ENCODE assay signal across 24 mouse cellular contexts in the genomic region with DNA sequence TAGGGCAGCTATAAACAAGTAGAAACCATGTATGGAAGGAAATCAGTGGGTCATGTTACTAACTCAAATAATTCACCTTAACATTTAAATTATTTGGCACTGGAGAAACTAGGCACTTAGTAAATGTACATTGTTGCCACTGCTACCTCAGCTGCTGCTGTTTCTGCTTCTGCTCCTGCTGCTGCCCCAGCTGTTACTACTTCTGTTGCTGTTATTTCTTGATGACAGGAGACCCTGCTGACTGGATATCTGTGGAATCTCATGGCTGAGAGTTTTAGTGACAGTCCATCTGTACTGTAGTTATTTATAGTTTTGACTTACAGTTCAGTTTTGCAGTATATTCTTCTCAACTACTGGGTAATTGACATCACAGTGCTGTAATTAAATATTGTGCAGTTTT.
DNase-seq lines count a peak whose midpoint lies in the region; ATAC-seq lines count a peak whose summit lies in the region.
"Had no signal": no experiment of that assay in that cellular context is flagged by ENCODE, and none has a peak within 500 bp of the region (broad histone marks: within the 10 kb centered on the region; RNA-seq: fewer than 3 reads in every experiment).

No protein-coding gene starts in this region.

- ATAC-seq in heart, embryonic 13.5 days (ENCODE audit: extremely low read depth, insufficient number of reproducible peaks, low FRiP score, low TSS enrichment) = no peak; the same call in 1 of the 2 replicates
- ATAC-seq: CD4-positive, CD25-positive, alpha-beta regulatory T cell, adult 4 months; forebrain, embryonic 16.5 days; hindbrain, embryonic 16.5 days had no signal

- no peaks in the 10 kb centered on the region for H3K9me3 ChIP-seq in heart, embryonic 13.5 days
- H3K9me3 ChIP-seq: G1E; heart, embryonic 10.5 days; neural tube, embryonic 15.5 days had no signal

- peak overlapping the region; percentile 68 for H3K27ac ChIP-seq in heart, embryonic 13.5 days (replicated peaks)
- H3K27ac ChIP-seq: gastrocnemius, adult 2 months; neural tube, embryonic 15.5 days; stomach, postnatal 0 days had no signal

- H3K4me2 ChIP-seq in heart, embryonic 13.5 days = peak overlapping the region; percentile 28
- H3K4me2 ChIP-seq: midbrain, embryonic 11.5 days; neural tube, embryonic 15.5 days had no signal

- peaks cover 37% of the 10 kb centered on the region for H3K36me3 ChIP-seq in heart, embryonic 13.5 days

- DNase-seq in heart, adult 18-20 months = no peak
- DNase-seq in layer of hippocampus, adult 9-11 months = peak; percentile 7
- no peak for DNase-seq in layer of hippocampus, adult 9-10 months (ENCODE audit: low spot score)
- DNase-seq in brain, embryonic 18.5 days (ENCODE audit: low read depth, low spot score) = peak; percentile 4
- peak; percentile 28 for DNase-seq in forelimb bud, embryonic 11.5 days (ENCODE audit: low read depth, low spot score)
- no peak for DNase-seq in thymus, postnatal 0 days (ENCODE audit: low spot score)
- DNase-seq: cerebellum, adult 11-12 months; cerebellum, postnatal 36 days; gastrocnemius, adult 2 months; kidney, adult 11 months; kidney, postnatal 25 days; lung, adult 18-20 months; lung, postnatal 36 days; right cerebral cortex, postnatal 25 days; thymus, postnatal 36 days had no signal

- H3K27me3 ChIP-seq in heart, embryonic 13.5 days (replicated peaks) = no peaks in the 10 kb centered on the region
- H3K27me3 ChIP-seq: neural tube, embryonic 15.5 days had no signal

- H3K4me3 ChIP-seq in heart, embryonic 13.5 days = no peak overlapping the region
- H3K4me3 ChIP-seq: gastrocnemius, adult 2 months; heart, embryonic 10.5 days; neural tube, embryonic 15.5 days had no signal

- peaks cover 18% of the 10 kb centered on the region for H3K4me1 ChIP-seq in heart, embryonic 13.5 days
- H3K4me1 ChIP-seq: neural tube, embryonic 15.5 days had no signal

- H3K9ac ChIP-seq in heart, embryonic 13.5 days = no peak overlapping the region
- H3K9ac ChIP-seq: neural tube, embryonic 15.5 days had no signal

Comparison
In these comparisons a context has a peak if more than half of its experiments do, and no peak if none do; other contexts are left out.
1. DNase-seq: peak in layer of hippocampus, adult 9-11 months (single experiment), brain, embryonic 18.5 days (single experiment) and forelimb bud, embryonic 11.5 days (single experiment); none in heart, adult 18-20 months (0 of 2), layer of hippocampus, adult 9-10 months (single experiment) and thymus, postnatal 0 days (single experiment).